Mouse (Mus musculus) limb, embryonic 15.5 days (tissue): ENCODE data around the gene Atf1. TPM values are rescaled to one million over a fixed set of nuclear protein-coding genes. Genes with fewer than 3 reads are reported as not detected.
"Not testable (repeated sequence)": the region's sequence is repeated elsewhere in the genome, so short reads cannot be mapped to it uniquely, and the experiment has no call there.

Source experiments
- ATAC-seq: fragments of 200-750 bp; cut with Nextera tagmentation; 2 replicates; pipeline ENCODE4 v1.8.0; 2017; ENCODE audit warnings: low read depth, moderate TSS enrichment; ENCODE audit not compliant: insufficient number of reproducible peaks, low FRiP score, low TSS enrichment
- H3K27ac ChIP-seq: fragments of 300-500 bp; sonication (generic); 2 replicates; pipeline ENCODE4 v1.5.1; 2015; ENCODE audit warnings: moderate library complexity, mild to moderate bottlenecking, inconsistent platforms
- H3K27me3 ChIP-seq: fragments of 300-500 bp; sonication (generic); 2 replicates; pipeline ENCODE4 v1.6.1; 2015; ENCODE audit warnings: inconsistent platforms
- H3K36me3 ChIP-seq: fragments of 300-500 bp; sonication (generic); 2 replicates; pipeline ENCODE4 v1.6.1; 2015; ENCODE audit warnings: inconsistent platforms
- H3K4me1 ChIP-seq: fragments of 300-500 bp; sonication (generic); 2 replicates; pipeline ENCODE4 v1.6.1; 2015; ENCODE audit warnings: inconsistent platforms
- H3K4me2 ChIP-seq: fragments of 300-500 bp; sonication (generic); 2 replicates; pipeline ENCODE4 v1.6.1; 2015; ENCODE audit warnings: mild to moderate bottlenecking, inconsistent platforms
- H3K4me3 ChIP-seq: fragments of 300-500 bp; sonication (generic); 2 replicates; pipeline ENCODE4 v1.5.1; 2015; ENCODE audit warnings: mild to moderate bottlenecking, inconsistent platforms
- H3K9ac ChIP-seq: fragments of 300-500 bp; sonication (generic); 2 replicates; pipeline ENCODE4 v1.6.1; 2015; ENCODE audit warnings: inconsistent platforms
- H3K9me3 ChIP-seq: fragments of 300-500 bp; sonication (generic); 2 replicates; pipeline ENCODE4 v1.6.1; 2016; ENCODE audit warnings: inconsistent platforms
- WGBS: fragments of 180-500 bp; shearing (Covaris S2); methylation state at CpG from one replicate; pipeline ENCODE4 v1.1.7; 2015; 5-methylcytosine and 5-hydroxymethylcytosine counted together
- polyA plus RNA-seq: library from polyadenylated mRNA; unstranded; fragments of >200 nt; fragmentation: Nextera tagmentation; extraction: Ambion mirVana; gene quantifications from 2 replicates; pipeline ENCODE4 v1.2.1, GENCODE M21; 2015

Gene Atf1
- polyA plus RNA-seq, 1 experiment from 2014 or later, result 45.8 TPM

DNA sequence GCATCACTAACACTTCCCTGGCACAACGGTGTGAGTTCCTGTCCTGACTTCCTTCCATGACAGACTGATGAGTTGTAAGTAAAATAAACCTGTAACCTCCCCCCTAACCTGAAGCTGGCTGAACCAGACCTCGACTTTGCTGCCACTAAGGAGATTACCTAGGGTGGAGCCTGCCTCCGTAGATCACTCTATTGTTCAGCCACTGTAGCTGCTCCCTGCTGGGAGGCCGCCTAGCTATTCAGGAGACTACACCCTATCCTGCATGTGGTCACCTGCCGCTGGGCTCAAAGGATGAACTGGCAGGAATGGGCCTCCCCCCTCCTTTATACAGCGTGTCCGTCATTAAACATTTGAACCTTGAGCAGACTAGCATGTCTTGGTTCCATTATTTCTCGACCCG, 42.2 kb downstream of the Atf1 start:
- H3K27ac ChIP-seq, result no peak overlapping the region
- H3K36me3 ChIP-seq, result no peaks in the 10 kb centered on the region
- no peaks in the 10 kb centered on the region for H3K27me3 ChIP-seq
- no peak overlapping the region for H3K9ac ChIP-seq
- H3K4me1 ChIP-seq, result no peaks in the 10 kb centered on the region
- no peak overlapping the region for H3K4me2 ChIP-seq
- ATAC-seq, result no peak
- 34% methylated on average over 9 of the region's 9 CpGs for WGBS
- H3K4me3 ChIP-seq, result no peak overlapping the region
- no peaks in the 10 kb centered on the region for H3K9me3 ChIP-seq

DNA sequence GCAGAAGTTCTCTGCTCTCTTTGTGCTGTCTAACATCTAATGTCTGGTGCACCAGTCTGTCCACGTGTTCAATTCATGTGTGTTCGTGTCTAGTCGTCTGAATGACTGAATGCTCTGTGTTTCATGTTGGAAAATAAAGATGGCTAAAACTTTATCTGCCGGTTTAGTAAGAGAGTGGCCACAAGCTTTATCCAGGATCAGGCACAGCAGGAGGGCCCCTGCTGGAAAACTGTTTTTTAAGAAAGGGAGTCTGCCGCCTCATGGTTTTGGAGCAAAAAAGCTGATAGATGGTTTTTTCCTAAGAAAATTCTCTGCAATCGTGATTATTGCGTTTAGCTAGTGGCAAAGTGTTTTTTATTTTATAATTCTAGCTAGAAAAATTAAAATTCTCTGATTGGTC, 43.0 kb downstream of the Atf1 start:
- H3K9me3 ChIP-seq, H3K9ac ChIP-seq, H3K4me2 ChIP-seq, H3K4me1 ChIP-seq, H3K4me3 ChIP-seq, H3K36me3 ChIP-seq, H3K27ac ChIP-seq, H3K27me3 ChIP-seq, ATAC-seq: not testable (repeated sequence)
- WGBS, result 38% methylated on average over 7 of the region's 7 CpGs

DNA sequence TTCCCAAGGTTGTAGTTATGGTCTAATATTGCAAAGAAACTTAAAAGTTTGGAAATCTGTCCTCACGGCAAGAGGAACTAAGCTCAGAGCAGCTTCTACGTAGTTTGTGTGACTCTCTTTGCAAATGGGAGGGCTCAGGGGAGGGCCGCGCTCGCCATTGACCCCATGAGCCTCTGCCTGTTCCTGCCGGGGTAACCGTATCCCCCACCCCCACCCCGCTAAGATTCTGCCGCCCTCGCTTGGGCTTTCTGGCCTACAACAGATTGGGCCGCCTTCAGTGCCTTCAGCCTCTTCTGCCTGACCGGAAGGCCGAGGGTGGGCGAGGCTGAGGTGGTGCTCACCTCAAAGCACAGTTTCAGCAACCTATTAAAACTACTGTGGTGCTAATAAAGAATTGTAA, 43.8 kb downstream of the Atf1 start:
- no peak overlapping the region for H3K9ac ChIP-seq
- H3K4me3 ChIP-seq, result no peak overlapping the region
- no peaks in the 10 kb centered on the region for H3K27me3 ChIP-seq
- H3K9me3 ChIP-seq, result no peaks in the 10 kb centered on the region
- no peak for ATAC-seq
- H3K4me1 ChIP-seq, result no peaks in the 10 kb centered on the region
- H3K36me3 ChIP-seq, result no peaks in the 10 kb centered on the region
- 69% methylated on average over 14 of the region's 14 CpGs for WGBS
- H3K4me2 ChIP-seq, result no peak overlapping the region
- no peak overlapping the region for H3K27ac ChIP-seq

DNA sequence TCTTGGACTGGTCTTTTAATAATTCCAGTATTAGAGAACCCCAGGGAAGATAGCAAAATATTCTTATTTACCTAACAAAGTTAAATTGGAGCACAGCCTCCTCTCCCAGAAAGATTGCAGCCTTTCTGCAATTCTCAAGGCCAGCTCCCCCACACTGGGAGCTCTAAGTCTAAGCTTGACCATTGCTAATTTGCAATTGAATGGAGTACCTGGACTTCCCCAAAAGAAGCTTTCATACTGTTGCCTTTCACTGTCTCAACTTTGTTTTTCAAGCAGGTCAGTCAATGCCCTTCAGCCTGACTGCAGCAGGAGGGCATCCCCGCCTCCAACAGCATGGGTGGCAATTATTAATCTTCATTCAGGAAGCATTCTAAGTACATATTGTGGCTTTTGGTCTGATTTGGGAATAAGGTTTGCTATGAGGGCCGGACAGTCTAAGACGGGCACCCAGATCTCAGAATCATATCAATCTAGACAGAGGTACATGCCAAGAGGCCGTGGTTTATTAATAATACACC, 46.2 kb downstream of the Atf1 start:
- H3K36me3 ChIP-seq, H3K4me1 ChIP-seq, H3K9me3 ChIP-seq, H3K4me3 ChIP-seq, H3K9ac ChIP-seq, H3K4me2 ChIP-seq, ATAC-seq, H3K27ac ChIP-seq, H3K27me3 ChIP-seq: not testable (repeated sequence)
- WGBS, result 89% methylated on average over 4 of the region's 4 CpGs

DNA sequence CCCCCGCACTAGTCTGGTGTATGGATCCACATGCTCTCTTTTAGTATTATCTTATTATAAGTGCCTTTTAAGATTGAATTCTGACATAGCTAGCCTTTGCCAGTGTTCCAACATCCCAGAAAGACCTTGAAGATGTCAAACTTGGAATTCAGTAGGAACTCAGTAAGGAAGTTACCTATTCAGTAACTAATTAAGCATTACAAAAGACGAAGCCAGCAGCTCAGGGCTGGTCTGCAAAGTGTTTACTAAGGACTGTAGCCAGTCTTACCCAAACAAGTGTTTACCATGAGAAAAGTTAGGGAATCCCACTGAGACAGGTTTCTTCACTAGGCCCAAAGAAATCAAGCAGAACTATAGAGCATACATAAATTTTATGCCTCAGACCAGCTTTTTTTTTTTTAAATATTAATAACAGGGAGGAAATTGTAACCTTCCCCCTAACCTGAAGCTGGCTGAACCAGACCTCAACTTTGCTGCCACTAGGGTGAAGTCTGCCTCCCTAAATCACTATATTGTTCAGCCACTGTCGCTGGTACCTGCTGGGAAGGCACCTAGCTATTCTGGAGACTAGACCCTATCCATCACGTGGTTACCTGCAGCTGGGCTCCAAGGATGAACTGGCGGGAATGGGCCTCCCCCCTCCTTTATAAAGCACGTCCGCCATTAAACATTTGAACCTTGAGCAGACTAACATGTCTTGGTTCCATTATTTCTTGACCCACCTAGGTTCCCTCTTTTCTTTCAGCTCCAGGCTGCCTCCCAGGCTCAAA, 47.4 kb downstream of the Atf1 start:
- no peak overlapping the region for H3K4me2 ChIP-seq
- no peak overlapping the region for H3K27ac ChIP-seq
- no peak for ATAC-seq
- no peak overlapping the region for H3K4me3 ChIP-seq
- H3K4me1 ChIP-seq, result no peaks in the 10 kb centered on the region
- H3K27me3 ChIP-seq, result no peaks in the 10 kb centered on the region
- H3K9ac ChIP-seq, result no peak overlapping the region
- H3K9me3 ChIP-seq, result no peaks in the 10 kb centered on the region
- no peaks in the 10 kb centered on the region for H3K36me3 ChIP-seq
- WGBS, result 83% methylated on average over 7 of the region's 7 CpGs

DNA sequence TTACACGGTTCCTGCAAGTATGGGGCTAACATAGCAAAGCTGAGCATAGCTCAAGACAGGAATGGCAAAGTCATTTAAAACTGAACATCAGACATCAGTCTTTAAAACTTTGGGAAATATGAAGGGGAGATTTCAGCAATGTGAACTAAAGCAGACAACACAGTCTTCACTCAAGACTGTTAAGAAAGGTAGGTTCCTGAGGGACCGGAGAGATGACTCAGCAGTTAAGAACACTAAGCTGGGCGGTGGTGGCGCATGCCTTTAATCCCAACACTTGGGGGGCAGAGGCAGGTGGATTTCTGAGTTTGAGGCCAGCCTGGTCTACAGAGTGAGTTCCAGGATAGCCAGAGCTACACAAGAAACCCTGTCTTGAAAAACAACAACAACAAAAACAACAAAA, 48.8 kb downstream of the Atf1 start:
- Histone ChIP-seq H3K4me2 (no peak overlapping the region), H3K9me3 (no peaks in the 10 kb centered on the region), H3K27me3 (no peaks in the 10 kb centered on the region), H3K9ac (no peak overlapping the region), H3K36me3 (no peaks in the 10 kb centered on the region), H3K4me3 (no peak overlapping the region), H3K4me1 (no peaks in the 10 kb centered on the region), H3K27ac (no peak overlapping the region)
- no peak for ATAC-seq
- 93% methylated on average over 4 of the region's 4 CpGs for WGBS

DNA sequence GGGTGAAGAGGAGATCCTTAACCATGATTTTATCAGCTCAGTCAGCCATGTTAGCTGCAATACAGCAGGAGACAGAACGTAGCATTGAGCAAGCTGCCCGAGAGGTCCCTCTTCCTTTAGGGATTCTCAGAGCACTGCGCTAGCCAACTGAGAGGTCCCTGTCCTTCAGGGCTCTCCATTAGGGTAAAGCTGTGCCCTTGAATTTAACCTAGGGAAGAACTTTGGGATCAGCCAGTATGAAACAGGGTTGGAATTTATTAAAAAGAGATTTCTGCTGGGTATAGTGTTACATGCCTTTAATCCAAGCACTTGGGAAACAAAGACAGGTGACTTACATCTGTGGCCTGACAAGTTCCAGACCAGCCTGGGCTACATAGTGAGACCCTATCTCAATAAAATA, 50.0 kb downstream of the Atf1 start:
- 92% methylated on average over 3 of the region's 3 CpGs for WGBS
- Histone ChIP-seq H3K36me3 (no peaks in the 10 kb centered on the region), H3K9ac (no peak overlapping the region), H3K27ac (no peak overlapping the region), H3K4me2 (no peak overlapping the region), H3K27me3 (no peaks in the 10 kb centered on the region), H3K9me3 (no peaks in the 10 kb centered on the region), H3K4me3 (no peak overlapping the region), H3K4me1 (no peaks in the 10 kb centered on the region)
- no peak for ATAC-seq

DNA sequence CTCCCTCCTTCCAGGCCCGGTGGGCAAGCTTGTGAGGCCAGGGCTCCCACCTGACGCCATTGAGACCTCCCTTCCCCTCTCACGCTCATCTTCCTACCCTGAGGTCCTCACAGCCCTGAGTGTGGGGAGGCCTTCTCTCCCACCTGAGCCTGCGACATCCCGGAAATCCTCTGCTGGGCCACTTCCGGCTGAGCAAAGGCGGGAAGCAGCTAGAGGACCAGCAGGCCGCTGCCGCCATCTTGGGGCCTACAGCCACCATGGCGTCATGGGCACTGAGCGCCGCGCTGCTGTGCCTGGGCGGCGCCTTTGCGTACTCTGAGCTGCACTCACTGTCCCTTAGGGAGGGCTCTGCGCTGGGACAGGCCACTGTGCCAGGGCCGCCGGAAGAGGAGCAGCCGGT, 53.0 kb downstream of the Atf1 start, which contains the start of gene Tmprss12:
TSS of gene Tmprss12 (plus strand) at position 212 of the 400 bp plus-strand sequence.
- H3K9ac ChIP-seq, result no peak within 1 kb of the TSS

DNA sequence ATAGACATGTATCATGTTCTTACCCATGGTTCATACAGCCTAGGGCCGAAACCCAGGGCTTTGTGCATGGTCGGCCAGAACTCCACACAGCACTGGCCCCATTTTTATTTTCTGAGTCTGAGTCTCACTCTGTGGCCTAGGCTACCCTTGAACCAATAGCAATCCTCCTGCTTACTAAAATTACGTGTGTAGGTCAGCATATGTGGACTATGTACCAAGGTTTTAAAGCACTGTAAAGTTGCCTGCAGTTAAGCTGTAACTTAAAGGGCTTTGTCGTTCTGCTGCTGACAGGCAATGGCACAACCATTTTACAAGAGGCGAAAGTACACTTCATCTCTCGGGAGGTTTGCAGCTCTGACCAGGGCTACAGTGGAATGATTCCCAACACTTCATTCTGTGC, 61.4 kb downstream of the Atf1 start:
- H3K4me3 ChIP-seq, result no peak overlapping the region
- H3K27ac ChIP-seq, result no peak overlapping the region
- no peak overlapping the region for H3K9ac ChIP-seq
- no peaks in the 10 kb centered on the region for H3K27me3 ChIP-seq
- no peak for ATAC-seq
- H3K4me1 ChIP-seq, result no peaks in the 10 kb centered on the region
- no peaks in the 10 kb centered on the region for H3K9me3 ChIP-seq
- H3K36me3 ChIP-seq, result no peaks in the 10 kb centered on the region
- no peak overlapping the region for H3K4me2 ChIP-seq
- WGBS, result 75% methylated on average over 6 of the region's 6 CpGs

More for the DNA sequence above, 53.0 kb downstream of the Atf1 start, which contains the start of gene Tmprss12:
- WGBS, result 95% methylated on average over 20 of the region's 20 CpGs
- Histone ChIP-seq H3K9me3 (no peaks in the 10 kb centered on the region), H3K36me3 (no peaks in the 10 kb centered on the region), H3K4me3 (no peak within 1 kb of the TSS), H3K4me2 (no peak within 1 kb of the TSS), H3K4me1 (no peaks in the 10 kb centered on the region), H3K27ac (no peak within 1 kb of the TSS), H3K27me3 (no peaks in the 10 kb centered on the region)
- ATAC-seq, result no peak

DNA sequence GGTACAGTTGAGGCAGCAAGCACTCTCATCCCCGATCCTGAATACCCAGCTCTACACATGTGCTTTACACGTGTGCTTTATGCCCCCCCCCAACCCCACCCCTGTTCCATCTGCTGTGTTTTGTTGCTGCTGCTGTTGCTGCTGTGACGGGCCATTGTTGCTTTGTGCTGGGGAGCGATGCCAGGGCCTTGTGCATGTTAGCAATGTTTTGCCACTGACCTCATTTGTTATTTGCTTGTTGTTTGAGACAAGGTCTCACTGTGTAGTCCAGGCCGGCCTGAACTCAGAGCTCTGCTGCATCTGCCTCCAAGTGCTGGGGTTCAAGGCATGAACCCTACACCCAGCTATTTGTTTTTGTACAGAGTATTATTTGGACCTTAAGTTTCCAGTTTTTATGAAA, 63.2 kb downstream of the Atf1 start:
- H3K4me1 ChIP-seq, result no peaks in the 10 kb centered on the region
- no peak for ATAC-seq
- no peaks in the 10 kb centered on the region for H3K27me3 ChIP-seq
- H3K4me2 ChIP-seq, result no peak overlapping the region
- WGBS, result 80% methylated on average over 5 of the region's 5 CpGs
- no peaks in the 10 kb centered on the region for H3K9me3 ChIP-seq
- no peak overlapping the region for H3K9ac ChIP-seq
- no peak overlapping the region for H3K4me3 ChIP-seq
- H3K36me3 ChIP-seq, result no peaks in the 10 kb centered on the region
- no peak overlapping the region for H3K27ac ChIP-seq

DNA sequence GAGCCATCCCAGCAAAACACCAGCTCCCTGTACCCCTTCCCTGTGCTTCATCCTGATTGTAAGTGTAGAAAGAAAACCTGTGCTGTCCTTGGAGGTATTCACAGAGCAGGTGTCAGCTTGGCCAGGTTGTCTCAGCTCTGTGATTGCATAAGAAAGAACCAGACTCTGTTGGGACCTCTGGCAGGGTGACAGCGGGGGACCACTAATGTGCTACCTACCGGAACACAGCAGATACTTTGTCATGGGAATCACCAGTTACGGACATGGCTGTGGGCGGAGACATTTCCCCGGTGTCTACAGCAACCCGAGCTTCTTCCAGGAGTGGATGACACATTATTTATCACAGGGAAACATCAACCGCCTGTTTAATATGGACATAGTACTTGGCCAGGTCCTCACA, 64.7 kb downstream of the Atf1 start:
- H3K36me3 ChIP-seq, result no peaks in the 10 kb centered on the region
- H3K4me1 ChIP-seq, result no peaks in the 10 kb centered on the region
- H3K9me3 ChIP-seq, result no peaks in the 10 kb centered on the region
- 69% methylated on average over 7 of the region's 7 CpGs for WGBS
- no peak overlapping the region for H3K4me3 ChIP-seq
- no peak overlapping the region for H3K4me2 ChIP-seq
- H3K27me3 ChIP-seq, result no peaks in the 10 kb centered on the region
- H3K27ac ChIP-seq, result no peak overlapping the region
- ATAC-seq, result no peak
- H3K9ac ChIP-seq, result no peak overlapping the region

DNA sequence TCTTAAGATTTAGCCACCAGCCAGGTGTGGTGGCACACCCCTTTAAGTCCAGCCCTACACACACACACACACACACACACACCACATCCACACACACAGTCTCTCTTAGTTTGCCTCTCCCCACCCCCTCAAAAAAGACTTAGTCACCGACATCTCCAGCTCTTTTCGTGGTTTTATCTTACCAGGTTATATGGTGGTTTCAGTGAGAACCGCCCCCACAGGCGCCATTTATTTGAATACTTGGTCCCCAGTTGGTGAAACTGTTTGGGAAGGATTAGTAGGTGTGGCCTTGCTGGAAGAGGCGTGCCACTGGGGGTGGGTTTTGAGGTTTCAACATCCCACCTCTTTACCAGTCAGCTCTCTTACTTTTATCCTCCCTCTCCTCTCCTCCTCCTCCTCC, 70.2 kb downstream of the Atf1 start:
- no peaks in the 10 kb centered on the region for H3K36me3 ChIP-seq
- ATAC-seq, result no peak
- WGBS, result 90% methylated on average over 5 of the region's 5 CpGs

More for the DNA sequence above, 70.2 kb downstream of the Atf1 start:
- no peaks in the 10 kb centered on the region for H3K4me1 ChIP-seq
- no peak overlapping the region for H3K9ac ChIP-seq
- H3K4me3 ChIP-seq, result no peak overlapping the region
- no peak overlapping the region for H3K27ac ChIP-seq
- no peak overlapping the region for H3K4me2 ChIP-seq
- no peaks in the 10 kb centered on the region for H3K27me3 ChIP-seq
- no peaks in the 10 kb centered on the region for H3K9me3 ChIP-seq
